Mouse (Mus musculus) hindbrain, embryonic 12.5 days (tissue): ENCODE measurements around the gene Ctc1. TPM values are rescaled to one million over a fixed set of nuclear protein-coding genes. Genes with fewer than 3 reads are reported as not detected.
A peak's percentile ranks its signal among the peaks of the same experiment; 100 is the strongest.

Experiments used
- ATAC-seq: fragments of 200-750 bp; cut with Nextera tagmentation; 2 replicates; pipeline ENCODE4 v1.8.0; 2017; ENCODE audit warnings: moderate TSS enrichment; ENCODE audit not compliant: low FRiP score
- H3K27ac ChIP-seq: fragments of 300-500 bp; sonication (generic); 2 replicates; pipeline ENCODE4 v1.5.1; 2016; ENCODE audit warnings: mild to moderate bottlenecking
- H3K27me3 ChIP-seq: fragments of 300-500 bp; sonication (generic); 2 replicates; pipeline ENCODE4 v1.6.1; 2016; ENCODE audit warnings: mild to moderate bottlenecking
- H3K36me3 ChIP-seq: fragments of 300-500 bp; sonication (generic); 2 replicates; pipeline ENCODE4 v1.6.1; 2016; ENCODE audit warnings: mild to moderate bottlenecking
- H3K4me1 ChIP-seq: fragments of 300-500 bp; sonication (generic); 2 replicates; pipeline ENCODE4 v1.6.1; 2016
- H3K4me2 ChIP-seq: fragments of 300-500 bp; sonication (generic); replicated peaks from 2 replicates; pipeline ENCODE4 v1.6.1; 2016; ENCODE audit warnings: mild to moderate bottlenecking
- H3K4me3 ChIP-seq: fragments of 300-500 bp; sonication (generic); 2 replicates; pipeline ENCODE4 v1.5.1; 2016; ENCODE audit warnings: mild to moderate bottlenecking
- H3K9ac ChIP-seq: fragments of 300-500 bp; sonication (generic); 2 replicates; pipeline ENCODE4 v1.6.1; 2016; ENCODE audit warnings: mild to moderate bottlenecking, moderate library complexity
- H3K9me3 ChIP-seq: fragments of 300-500 bp; sonication (generic); replicated peaks from 2 replicates; pipeline ENCODE4 v1.6.1; 2016; ENCODE audit warnings: mild to moderate bottlenecking
- WGBS: fragments of 180-500 bp; shearing (Covaris S2); methylation state at CpG from one replicate; pipeline ENCODE4 v1.1.7; 2016; 5-methylcytosine and 5-hydroxymethylcytosine counted together
- polyA plus RNA-seq: library from polyadenylated mRNA; unstranded; fragments of >200 nt; fragmentation: Nextera tagmentation; extraction: Ambion mirVana; gene quantifications from 2 replicates; pipeline ENCODE4 v1.2.1, GENCODE M21; 2016

Gene Ctc1
- polyA plus RNA-seq, 1 experiment from 2014 or later = 66.4 TPM

DNA sequence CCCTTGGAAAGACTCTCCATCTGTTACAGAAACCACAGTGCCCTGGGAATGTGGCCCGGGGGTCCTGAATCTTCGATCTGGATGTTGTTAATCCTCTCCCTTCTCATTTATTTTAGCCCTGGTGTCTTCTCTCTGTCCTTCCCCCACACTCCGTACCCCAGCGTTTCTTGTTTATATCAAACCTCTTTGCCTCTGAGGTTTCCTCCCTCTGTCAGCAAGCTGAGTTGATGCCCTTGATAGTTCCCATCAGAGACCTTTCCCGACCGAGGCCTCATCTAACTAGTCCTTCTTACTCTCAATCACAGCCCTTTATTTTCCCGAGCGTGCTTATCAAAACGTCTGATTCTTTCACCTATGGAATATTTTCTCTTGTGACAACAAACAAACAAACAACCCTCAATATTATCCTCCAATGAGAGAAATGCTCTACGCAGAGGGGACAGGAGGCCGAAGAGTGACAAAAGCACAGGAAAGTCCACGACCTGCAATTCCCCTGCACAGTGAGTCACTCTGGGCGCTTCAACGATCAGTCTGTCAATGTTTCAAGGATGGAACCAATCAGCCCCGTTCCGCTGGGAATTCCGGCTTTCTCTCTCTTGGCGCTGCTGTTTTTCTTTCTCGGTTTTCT is 43.1 kb downstream of the Ctc1 start:
- no peaks in the 10 kb centered on the region for H3K9me3 ChIP-seq
- H3K4me2 ChIP-seq = peak overlapping the region; percentile 97
- H3K4me1 ChIP-seq = peaks cover 21% of the 10 kb centered on the region
- peak overlapping the region; percentile 87 for H3K4me3 ChIP-seq
- peak; percentile 27 for ATAC-seq
- H3K27me3 ChIP-seq = no peaks in the 10 kb centered on the region; the same call in 1 of the 2 replicates
- H3K27ac ChIP-seq = peak overlapping the region; percentile 90
- peaks cover 5% of the 10 kb centered on the region; the same call in 1 of the 2 replicates for H3K36me3 ChIP-seq
- 2% methylated on average over 19 of the region's 19 CpGs for WGBS
- peak overlapping the region; percentile 75 for H3K9ac ChIP-seq

- Histone ChIP-seq H3K27ac (peak within 1 kb of the TSS; percentile 92), H3K4me1 (peaks cover 27% of the 10 kb centered on the region), H3K4me2 (peak within 1 kb of the TSS; percentile 97), H3K27me3 (no peaks in the 10 kb centered on the region; the same call in 1 of the 2 replicates), H3K4me3 (peak within 1 kb of the TSS; percentile 87), H3K9ac (peak within 1 kb of the TSS; percentile 94), H3K9me3 (no peaks in the 10 kb centered on the region), H3K36me3 (no peaks in the 10 kb centered on the region)
- peak; percentile 94 for ATAC-seq
- 0% methylated on average over 61 of the region's 64 CpGs for WGBS
Observed at GRCm38 (mm10) chr11:69059357-69059974, 43.8 kb downstream of the Ctc1 start, which contains the start of gene Borcs6. Borcs6 (plus strand) TSS chr11:69059717.

GRCm38 (mm10) chr11:69059975-69060411 is 44.3 kb downstream of the Ctc1 start:
- ATAC-seq = peak; percentile 23

DNA sequence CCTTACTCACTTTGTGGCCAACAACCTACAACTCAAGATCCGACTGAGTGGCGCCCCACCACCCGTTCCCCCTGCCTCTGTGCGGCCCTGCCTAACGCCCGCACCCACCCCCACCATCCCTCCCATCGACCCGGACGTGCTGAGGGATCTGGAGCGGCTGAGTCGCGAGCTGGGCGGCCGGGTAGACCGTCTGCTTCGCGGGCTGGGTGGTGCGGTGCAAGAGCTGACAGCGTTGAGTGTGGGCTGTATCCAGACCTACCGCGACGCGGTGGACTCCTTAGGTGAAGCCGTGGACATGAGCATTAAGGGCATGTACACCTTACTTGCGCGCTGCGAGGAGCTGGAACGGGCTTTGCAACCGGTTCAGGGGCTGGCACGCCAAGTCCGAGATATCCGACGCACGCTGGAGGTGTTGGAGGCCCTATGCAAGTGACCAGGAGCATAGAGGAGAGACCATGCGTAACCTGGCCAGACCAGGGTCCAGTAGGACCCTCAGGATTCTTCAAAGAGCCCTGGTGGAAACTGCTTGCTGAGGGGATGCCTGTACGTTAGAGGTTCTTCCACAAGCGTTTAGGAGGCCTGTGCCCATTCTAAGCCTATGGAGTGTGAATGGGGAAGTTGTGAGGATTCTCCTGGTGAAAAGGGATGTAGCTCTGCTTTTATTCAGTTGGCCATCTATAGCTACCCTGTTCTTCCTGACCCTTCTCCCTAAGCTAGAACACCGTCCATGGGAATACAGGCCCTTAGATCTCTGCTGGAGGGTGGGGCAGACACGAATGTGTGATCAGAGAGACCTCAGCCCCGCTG is 44.9 kb downstream of the Ctc1 start:
- H3K9me3 ChIP-seq = no peaks in the 10 kb centered on the region
- peak overlapping the region; percentile 97 for H3K4me2 ChIP-seq
- peak overlapping the region; percentile 94 for H3K9ac ChIP-seq
- no peak for ATAC-seq
- H3K27me3 ChIP-seq = no peaks in the 10 kb centered on the region; the same call in 1 of the 2 replicates
- peak overlapping the region; percentile 92 for H3K27ac ChIP-seq
- H3K36me3 ChIP-seq = no peaks in the 10 kb centered on the region
- H3K4me3 ChIP-seq = peak overlapping the region; percentile 87
- under 1% methylated on average over 40 of the region's 40 CpGs for WGBS
- H3K4me1 ChIP-seq = peaks cover 27% of the 10 kb centered on the region

More at GRCm38 (mm10) chr11:69059975-69060411, 44.3 kb downstream of the Ctc1 start:
- H3K27me3 ChIP-seq = no peaks in the 10 kb centered on the region; the same call in 1 of the 2 replicates
- under 1% methylated on average over 49 of the region's 49 CpGs for WGBS
- H3K27ac ChIP-seq = peak overlapping the region; percentile 92
- peak overlapping the region; percentile 94 for H3K9ac ChIP-seq
- H3K4me1 ChIP-seq = peaks cover 27% of the 10 kb centered on the region
- H3K4me3 ChIP-seq = peak overlapping the region; percentile 87
- H3K9me3 ChIP-seq = no peaks in the 10 kb centered on the region
- peak overlapping the region; percentile 97 for H3K4me2 ChIP-seq
- no peaks in the 10 kb centered on the region for H3K36me3 ChIP-seq

DNA sequence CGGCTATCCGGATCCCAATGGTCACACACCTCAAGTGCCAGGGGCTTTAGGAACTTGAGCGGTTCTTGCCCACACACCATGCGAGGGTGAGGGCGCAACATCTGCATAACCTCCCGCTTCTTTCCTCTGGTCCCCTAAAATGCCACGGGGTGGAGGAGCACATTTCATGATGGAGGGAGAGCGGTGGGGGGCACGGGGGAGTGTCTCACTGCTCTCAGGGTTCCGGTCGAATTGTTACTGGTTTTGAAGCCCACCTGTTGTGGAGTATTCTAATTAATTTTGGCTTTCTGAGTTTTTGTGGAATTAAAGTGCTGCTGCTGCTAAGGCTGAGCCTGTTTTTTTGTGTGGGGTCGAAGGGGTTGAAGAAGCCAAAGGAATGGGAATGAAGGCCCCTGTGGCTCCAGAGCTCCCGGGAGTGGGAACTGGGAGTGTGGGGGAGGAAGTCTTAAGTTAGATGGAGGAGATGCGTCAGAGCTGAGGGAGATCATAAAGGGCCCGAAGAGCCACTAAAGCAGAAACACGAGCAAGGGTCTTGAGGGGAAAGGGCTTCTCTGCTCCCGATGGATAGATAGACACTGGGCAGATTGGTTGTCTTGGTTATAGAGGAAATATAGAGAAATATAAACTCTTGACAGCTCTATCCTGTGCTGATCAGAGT is 45.7 kb downstream of the Ctc1 start:
- Histone ChIP-seq H3K4me3 (peak overlapping the region; percentile 87), H3K9ac (peak overlapping the region; percentile 94), H3K27me3 (no peaks in the 10 kb centered on the region; the same call in 1 of the 2 replicates), H3K4me2 (peak overlapping the region; percentile 97), H3K4me1 (peaks cover 34% of the 10 kb centered on the region), H3K36me3 (no peaks in the 10 kb centered on the region), H3K27ac (no peak overlapping the region), H3K9me3 (no peaks in the 10 kb centered on the region)
- ATAC-seq = no peak
- WGBS = 9% methylated on average over 17 of the region's 17 CpGs

DNA sequence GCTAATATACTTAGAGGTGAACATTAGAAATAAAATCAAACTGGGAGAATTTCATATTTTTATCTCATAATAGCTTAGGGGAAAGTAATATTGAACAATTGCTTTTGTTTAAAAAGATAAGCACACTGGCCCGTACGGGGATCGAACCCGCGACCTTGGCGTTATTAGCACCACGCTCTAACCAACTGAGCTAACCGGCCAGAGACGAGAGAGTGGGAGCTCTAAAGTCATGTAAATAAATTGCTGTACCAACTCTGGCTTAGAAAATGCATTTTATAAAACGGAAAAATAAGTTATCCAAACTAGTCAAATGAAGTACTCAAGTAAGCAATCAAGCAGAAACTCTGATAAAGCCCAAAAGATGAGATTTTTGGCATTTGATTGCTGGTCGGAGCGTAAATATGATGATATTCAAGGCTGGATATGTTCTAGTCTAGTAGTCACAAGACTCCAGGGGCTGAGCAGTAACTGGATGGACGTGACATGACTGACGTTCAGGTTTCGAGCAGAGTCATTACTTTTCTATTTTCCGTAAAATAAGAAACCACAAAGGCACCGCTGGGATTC is 46.6 kb downstream of the Ctc1 start:
- H3K4me2 ChIP-seq = peak overlapping the region; percentile 73
- H3K4me1 ChIP-seq = peaks cover 42% of the 10 kb centered on the region
- no peaks in the 10 kb centered on the region; the same call in 1 of the 2 replicates for H3K27me3 ChIP-seq
- no peak for ATAC-seq
- H3K36me3 ChIP-seq = no peaks in the 10 kb centered on the region
- H3K27ac ChIP-seq = peak overlapping the region; percentile 23; the same call in 1 of the 2 replicates
- no peak overlapping the region for H3K9ac ChIP-seq
- H3K4me3 ChIP-seq = peak overlapping the region; percentile 65
- under 1% methylated on average over 17 of the region's 17 CpGs for WGBS
- H3K9me3 ChIP-seq = no peaks in the 10 kb centered on the region

GRCm38 (mm10) chr11:69062761-69063224 is 47.1 kb downstream of the Ctc1 start:
- Histone ChIP-seq H3K9me3 (no peaks in the 10 kb centered on the region), H3K4me1 (peaks cover 42% of the 10 kb centered on the region), H3K27ac (peak overlapping the region; percentile 23; the same call in 1 of the 2 replicates), H3K4me2 (peak overlapping the region; percentile 73), H3K27me3 (no peaks in the 10 kb centered on the region; the same call in 1 of the 2 replicates), H3K9ac (no peak overlapping the region), H3K4me3 (peak overlapping the region; percentile 65), H3K36me3 (no peaks in the 10 kb centered on the region)
- WGBS = 1% methylated on average over 19 of the region's 19 CpGs
- ATAC-seq = peak; percentile 35; the same call in 1 of the 2 replicates

- Histone ChIP-seq H3K9ac (peak overlapping the region; percentile 72), H3K27ac (peak overlapping the region; percentile 65), H3K4me3 (peak overlapping the region; percentile 65), H3K4me1 (peaks cover 38% of the 10 kb centered on the region), H3K27me3 (no peaks in the 10 kb centered on the region; the same call in 1 of the 2 replicates), H3K36me3 (no peaks in the 10 kb centered on the region), H3K9me3 (no peaks in the 10 kb centered on the region), H3K4me2 (peak overlapping the region; percentile 73)
- no peak for ATAC-seq
- under 1% methylated on average over 31 of the region's 31 CpGs for WGBS
Observed at GRCm38 (mm10) chr11:69063413-69064201, 47.9 kb downstream of the Ctc1 start.

DNA sequence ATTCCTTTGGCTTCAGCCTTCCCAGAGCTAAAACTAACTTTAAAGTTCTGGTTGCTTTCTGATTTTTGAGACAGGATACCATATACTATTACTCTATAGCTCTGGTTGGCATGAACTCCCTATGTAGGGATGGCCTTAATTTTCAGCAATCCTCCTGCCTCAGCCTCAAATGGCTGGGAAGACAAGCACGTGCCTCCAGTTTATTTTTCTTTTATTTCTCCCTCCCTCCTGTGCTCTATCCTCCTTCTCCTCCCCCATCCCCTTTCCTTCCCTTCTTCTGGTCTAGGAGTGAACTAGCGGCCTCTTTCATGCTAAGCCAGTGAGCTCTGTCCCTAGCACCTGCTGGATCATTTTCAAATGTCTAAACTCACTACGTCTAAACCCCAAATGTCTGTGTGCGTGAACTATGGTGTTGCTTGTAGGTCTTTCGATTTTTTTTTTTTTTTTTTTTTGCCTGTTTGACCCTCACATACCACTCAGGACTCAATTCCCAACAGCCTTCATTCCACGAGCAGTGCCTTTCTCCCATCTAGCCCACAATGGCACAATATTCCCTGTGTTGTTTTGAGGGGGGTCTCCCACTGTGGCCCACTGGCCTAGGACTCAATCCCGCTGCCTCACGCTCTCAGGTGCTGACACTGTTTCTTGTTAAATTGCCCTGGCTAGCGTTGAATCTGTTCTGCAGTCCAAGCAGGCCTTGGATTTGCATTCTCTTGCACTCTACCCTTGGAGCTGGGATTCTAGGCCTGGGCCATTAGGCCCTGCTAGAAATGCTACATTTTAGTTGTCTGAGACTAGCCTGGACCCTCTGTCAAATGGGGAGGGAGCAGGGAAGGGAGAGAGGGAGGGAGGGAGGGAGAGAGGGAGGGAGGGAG is 48.8 kb downstream of the Ctc1 start:
- Histone ChIP-seq H3K9me3 (no peaks in the 10 kb centered on the region), H3K9ac (peak overlapping the region; percentile 72; the same call in 1 of the 2 replicates), H3K4me1 (peaks cover 37% of the 10 kb centered on the region), H3K27ac (no peak overlapping the region), H3K4me3 (peak overlapping the region; percentile 65), H3K36me3 (no peaks in the 10 kb centered on the region), H3K4me2 (peak overlapping the region; percentile 73), H3K27me3 (no peaks in the 10 kb centered on the region; the same call in 1 of the 2 replicates)
- WGBS = 50% methylated on average over 9 of the region's 9 CpGs
- no peak for ATAC-seq

GRCm38 (mm10) chr11:69065394-69065925 is 49.7 kb downstream of the Ctc1 start:
- H3K9ac ChIP-seq = no peak overlapping the region
- no peaks in the 10 kb centered on the region; the same call in 1 of the 2 replicates for H3K27me3 ChIP-seq
- no peaks in the 10 kb centered on the region for H3K9me3 ChIP-seq
- no peak overlapping the region for H3K27ac ChIP-seq
- H3K4me1 ChIP-seq = peaks cover 41% of the 10 kb centered on the region
- no peaks in the 10 kb centered on the region for H3K36me3 ChIP-seq
- 64% methylated on average over 3 of the region's 3 CpGs for WGBS
- H3K4me2 ChIP-seq = peak overlapping the region; percentile 90
- no peak for ATAC-seq
- 0 out of 2 replicates have a peak overlapping the region, but pooled peaks have one; percentile 41 for H3K4me3 ChIP-seq
